Mouse (Mus musculus) forebrain, embryonic 14.5 days (tissue): ENCODE results near the gene Tmem106c. TPM values are rescaled to one million over a fixed set of nuclear protein-coding genes. Genes with fewer than 3 reads are reported as not detected.

ENCODE experiments used
- ATAC-seq: fragments of 200-750 bp; cut with Nextera tagmentation; 2 replicates; pipeline ENCODE4 v1.8.0; 2017; ENCODE audit warnings: mild to moderate bottlenecking, moderate library complexity
- DNase-seq: peaks from one replicate; pipeline ENCODE4 v3.0.0-alpha.2; 2015; ENCODE audit warnings: low spot score
- H3K27ac ChIP-seq: fragments of 300-500 bp; sonication (generic); 2 replicates; pipeline ENCODE4 v1.5.1; 2014; ENCODE audit warnings: low read depth, mild to moderate bottlenecking, control low read depth, low read length, moderate library complexity
- H3K27me3 ChIP-seq: fragments of 300-500 bp; sonication (generic); replicated peaks from 2 replicates; pipeline ENCODE4 v1.6.1; 2014; ENCODE audit warnings: low read length, control low read depth, mixed read lengths; ENCODE audit not compliant: control insufficient read depth, insufficient read depth
- H3K36me3 ChIP-seq: fragments of 300-500 bp; sonication (generic); 2 replicates; pipeline ENCODE4 v1.6.1; 2014; ENCODE audit warnings: low read length, control low read depth; ENCODE audit not compliant: control insufficient read depth, insufficient read depth
- H3K4me1 ChIP-seq: fragments of 300-500 bp; sonication (generic); 2 replicates; pipeline ENCODE4 v1.6.1; 2014; ENCODE audit warnings: antibody characterized with exemption, low read length, control low read depth; ENCODE audit not compliant: control insufficient read depth, insufficient read depth
- H3K4me2 ChIP-seq: fragments of 300-500 bp; sonication (generic); 2 replicates; pipeline ENCODE4 v1.6.1; 2014; ENCODE audit warnings: mild to moderate bottlenecking, control low read depth, low read length
- H3K4me3 ChIP-seq: fragments of 300-500 bp; sonication (generic); 2 replicates; pipeline ENCODE4 v1.5.1; 2014; ENCODE audit warnings: low read depth, low read length, control low read depth
- H3K9ac ChIP-seq: fragments of 300-500 bp; sonication (generic); 2 replicates; pipeline ENCODE4 v1.6.1; 2014; ENCODE audit warnings: mild to moderate bottlenecking, low read length, control low read depth, moderate library complexity
- H3K9me3 ChIP-seq: fragments of 300-500 bp; sonication (generic); replicated peaks from 2 replicates; pipeline ENCODE4 v1.6.1; 2016; ENCODE audit warnings: low read length, control low read depth, mixed read lengths; ENCODE audit not compliant: control insufficient read depth
- WGBS: fragments of 180-500 bp; shearing (Covaris S2); extraction: QIAGEN DNeasy Blood & Tissue Kit; methylation state at CpG from one replicate; pipeline ENCODE4 v1.1.7; 2014; 5-methylcytosine and 5-hydroxymethylcytosine counted together
- polyA plus RNA-seq: library from polyadenylated mRNA; unstranded; fragments of >200 nt; fragmentation: Nextera tagmentation; extraction: Ambion mirVana; gene quantifications from 2 replicates; pipeline ENCODE4 v1.2.1, GENCODE M21; 2014

Gene Tmem106c
- 71.7 and 75.2 TPM in 2 replicates for polyA plus RNA-seq

- H3K36me3 ChIP-seq: 0 out of 2 replicates have a peak, but pooled peaks cover 3% of the 10 kb centered on the region
- H3K4me3 ChIP-seq: peak within 1 kb of the TSS; percentile 56
- WGBS: under 1% methylated on average over 67 of the region's 67 CpGs
- no peaks in the 10 kb centered on the region for H3K9me3 ChIP-seq
- ATAC-seq: peak; percentile 95
- H3K27me3 ChIP-seq: no peaks in the 10 kb centered on the region
- H3K4me2 ChIP-seq: peak within 1 kb of the TSS; percentile 73
- peaks cover 14% of the 10 kb centered on the region for H3K4me1 ChIP-seq
- H3K27ac ChIP-seq: peak within 1 kb of the TSS; percentile 85
- peak within 1 kb of the TSS; percentile 81 for H3K9ac ChIP-seq
- peak; percentile 96 for DNase-seq
These were observed at the start of gene Tmem106c for GRCm38 (mm10) chr15:97963989-97964835. Tmem106c (plus strand) TSS chr15:97964200.

- 21% methylated on average over 9 of the region's 9 CpGs for WGBS
- Histone ChIP-seq H3K4me2 (no peak overlapping the region), H3K27ac (no peak overlapping the region), H3K9ac (no peak overlapping the region), H3K36me3 (no peaks in the 10 kb centered on the region), H3K27me3 (0 out of 2 replicates have a peak, but pooled peaks cover 3% of the 10 kb centered on the region), H3K4me1 (no peaks in the 10 kb centered on the region), H3K9me3 (no peaks in the 10 kb centered on the region), H3K4me3 (no peak overlapping the region)
- DNase-seq: peak; percentile 49
- ATAC-seq: peak; percentile 69; the same call in 1 of the 2 replicates
These were observed 49.7 kb upstream of the Tmem106c start for GRCm38 (mm10) chr15:97914331-97914747.

GRCm38 (mm10) chr15:97917994-97918393, 46.0 kb upstream of the Tmem106c start:
- H3K4me2 ChIP-seq: no peak overlapping the region
- H3K4me1 ChIP-seq: no peaks in the 10 kb centered on the region
- H3K36me3 ChIP-seq: no peaks in the 10 kb centered on the region
- WGBS: 82% methylated on average over 9 of the region's 9 CpGs
- H3K4me3 ChIP-seq: no peak overlapping the region
- no peak for DNase-seq
- no peaks in the 10 kb centered on the region for H3K9me3 ChIP-seq
- H3K27ac ChIP-seq: no peak overlapping the region
- no peak overlapping the region for H3K9ac ChIP-seq
- ATAC-seq: no peak
- H3K27me3 ChIP-seq: no peaks in the 10 kb centered on the region

GRCm38 (mm10) chr15:97919217-97919616, 44.8 kb upstream of the Tmem106c start:
- H3K9me3 ChIP-seq: no peaks in the 10 kb centered on the region
- no peaks in the 10 kb centered on the region for H3K4me1 ChIP-seq
- no peak for DNase-seq
- no peaks in the 10 kb centered on the region for H3K27me3 ChIP-seq
- no peak overlapping the region for H3K27ac ChIP-seq
- no peak overlapping the region for H3K4me3 ChIP-seq
- H3K36me3 ChIP-seq: no peaks in the 10 kb centered on the region
- H3K9ac ChIP-seq: no peak overlapping the region
- no peak overlapping the region for H3K4me2 ChIP-seq
- no peak for ATAC-seq
- WGBS: 91% methylated on average over 7 of the region's 7 CpGs

- H3K9ac ChIP-seq: no peak overlapping the region
- H3K36me3 ChIP-seq: no peaks in the 10 kb centered on the region
- no peak for DNase-seq
- H3K4me2 ChIP-seq: no peak overlapping the region
- no peak for ATAC-seq
- no peaks in the 10 kb centered on the region for H3K9me3 ChIP-seq
- no peak overlapping the region for H3K27ac ChIP-seq
- WGBS: 73% methylated on average over 5 of the region's 5 CpGs
- no peaks in the 10 kb centered on the region for H3K4me1 ChIP-seq
- no peak overlapping the region for H3K4me3 ChIP-seq
- H3K27me3 ChIP-seq: no peaks in the 10 kb centered on the region
These were observed 43.7 kb upstream of the Tmem106c start for GRCm38 (mm10) chr15:97920306-97920705.

- no peaks in the 10 kb centered on the region for H3K4me1 ChIP-seq
- H3K4me3 ChIP-seq: no peak overlapping the region
- no peaks in the 10 kb centered on the region for H3K36me3 ChIP-seq
- H3K27me3 ChIP-seq: no peaks in the 10 kb centered on the region
- no peak overlapping the region for H3K4me2 ChIP-seq
- H3K27ac ChIP-seq: no peak overlapping the region
- no peak for DNase-seq
- no peaks in the 10 kb centered on the region for H3K9me3 ChIP-seq
- WGBS: 93% methylated on average over 9 of the region's 9 CpGs
- H3K9ac ChIP-seq: no peak overlapping the region
- ATAC-seq: no peak
These were observed 42.2 kb upstream of the Tmem106c start for GRCm38 (mm10) chr15:97921796-97922195.

GRCm38 (mm10) chr15:97922421-97922820, 41.6 kb upstream of the Tmem106c start:
- no peaks in the 10 kb centered on the region for H3K4me1 ChIP-seq
- H3K9me3 ChIP-seq: no peaks in the 10 kb centered on the region
- no peaks in the 10 kb centered on the region for H3K36me3 ChIP-seq
- 89% methylated on average over 2 of the region's 2 CpGs for WGBS
- no peak overlapping the region for H3K27ac ChIP-seq
- no peaks in the 10 kb centered on the region for H3K27me3 ChIP-seq
- no peak overlapping the region for H3K9ac ChIP-seq
- no peak for DNase-seq
- ATAC-seq: no peak
- no peak overlapping the region for H3K4me2 ChIP-seq
- no peak overlapping the region for H3K4me3 ChIP-seq

GRCm38 (mm10) chr15:97927018-97927417, 37.0 kb upstream of the Tmem106c start:
- no peak for DNase-seq
- Histone ChIP-seq H3K9me3 (no peaks in the 10 kb centered on the region), H3K27ac (no peak overlapping the region), H3K27me3 (no peaks in the 10 kb centered on the region), H3K4me1 (no peaks in the 10 kb centered on the region), H3K9ac (no peak overlapping the region), H3K4me2 (no peak overlapping the region), H3K36me3 (no peaks in the 10 kb centered on the region), H3K4me3 (no peak overlapping the region)
- 60% methylated on average over 4 of the region's 4 CpGs for WGBS
- no peak for ATAC-seq

GRCm38 (mm10) chr15:97927821-97928220, 36.2 kb upstream of the Tmem106c start:
- Histone ChIP-seq H3K4me1 (no peaks in the 10 kb centered on the region), H3K4me2 (no peak overlapping the region), H3K9ac (no peak overlapping the region), H3K36me3 (no peaks in the 10 kb centered on the region), H3K27ac (no peak overlapping the region), H3K27me3 (no peaks in the 10 kb centered on the region), H3K9me3 (no peaks in the 10 kb centered on the region), H3K4me3 (no peak overlapping the region)
- ATAC-seq (no peak), DNase-seq (no peak)
- WGBS: 92% methylated on average over 6 of the region's 6 CpGs
